Mouse (Mus musculus): ENCODE results near the gene Lmcd1. TPM values are rescaled to one million over a fixed set of nuclear protein-coding genes. Genes with fewer than 3 reads are reported as not detected.

The Lmcd1 gene
- polyA plus RNA-seq, 1 experiment, result 12.6 TPM

GRCm38 (mm10) chr6:112337667-112338066 lies 64.1 kb downstream of the Lmcd1 start:
- DNase-seq (ENCODE audit: extremely low spot score in 1 of 2, low spot score in 1 of 2), result no peak

- no peak for DNase-seq (ENCODE audit: extremely low spot score in 1 of 2, low spot score in 1 of 2)
Observed at GRCm38 (mm10) chr6:112339016-112339415, 65.5 kb downstream of the Lmcd1 start.

DNA sequence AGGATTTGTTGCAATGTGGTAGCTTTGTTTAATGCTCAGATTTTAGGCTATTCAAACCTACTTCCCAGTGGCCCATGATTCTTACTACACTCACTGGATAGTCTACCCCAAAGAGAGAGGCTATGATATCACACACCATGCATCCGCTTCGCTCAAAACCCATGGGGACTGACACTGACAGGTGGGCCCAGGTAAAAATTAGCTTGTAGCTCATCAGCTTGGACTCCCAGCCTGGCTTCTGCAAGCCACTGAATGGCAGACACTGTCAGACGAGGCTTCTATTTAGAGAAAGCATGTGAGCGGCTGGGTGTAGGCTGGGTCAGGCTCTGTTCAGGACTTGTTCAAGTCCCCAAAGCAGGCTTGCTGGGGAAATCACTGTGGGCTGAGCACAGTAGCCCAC lies 76.9 kb downstream of the Lmcd1 start:
- no peak for DNase-seq (ENCODE audit: extremely low spot score in 1 of 2, low spot score in 1 of 2)

DNA sequence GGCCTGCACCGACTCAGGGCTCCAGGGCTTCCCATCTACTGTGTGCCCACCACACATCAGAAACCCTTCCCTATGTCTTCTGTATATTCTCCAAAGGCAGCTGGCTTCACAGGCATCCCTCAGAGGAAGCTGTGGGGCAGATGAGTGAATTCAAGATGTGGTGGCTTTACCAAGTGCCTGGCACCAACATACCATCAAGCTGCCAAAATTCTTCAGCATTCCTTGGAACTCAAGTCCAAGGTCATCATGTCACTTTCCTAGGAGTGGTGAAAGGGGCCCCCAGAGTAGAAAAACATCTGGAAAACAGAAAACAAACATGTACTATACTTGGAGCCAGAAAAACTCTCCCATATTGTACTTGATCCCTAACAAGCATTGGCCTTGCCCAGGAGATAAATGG lies 85.8 kb downstream of the Lmcd1 start:
- DNase-seq (ENCODE audit: extremely low spot score in 1 of 2, low spot score in 1 of 2), result no peak

DNA sequence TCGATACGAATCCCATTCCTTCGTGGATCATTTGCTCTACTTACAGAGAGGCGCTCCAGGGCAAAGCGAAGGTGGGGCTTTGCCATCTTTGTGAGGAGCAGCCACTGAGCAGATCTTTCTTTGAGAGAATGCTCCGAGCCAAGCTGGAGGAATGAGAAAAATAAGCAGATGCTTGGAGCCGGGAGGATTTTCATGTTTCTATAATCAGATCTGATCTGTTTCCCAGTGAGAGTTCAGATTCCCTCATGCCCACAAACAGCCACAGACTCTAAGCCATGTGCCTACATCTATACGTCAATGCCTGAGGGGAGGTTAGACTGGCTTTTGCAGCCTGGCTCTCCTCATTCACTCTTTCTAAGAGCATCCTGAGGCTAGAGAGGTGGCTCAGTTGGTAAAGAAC lies 87.1 kb downstream of the Lmcd1 start:
- peak; percentile 15 to 64 for DNase-seq (ENCODE audit: extremely low spot score in 1 of 2, low spot score in 1 of 2)

DNA sequence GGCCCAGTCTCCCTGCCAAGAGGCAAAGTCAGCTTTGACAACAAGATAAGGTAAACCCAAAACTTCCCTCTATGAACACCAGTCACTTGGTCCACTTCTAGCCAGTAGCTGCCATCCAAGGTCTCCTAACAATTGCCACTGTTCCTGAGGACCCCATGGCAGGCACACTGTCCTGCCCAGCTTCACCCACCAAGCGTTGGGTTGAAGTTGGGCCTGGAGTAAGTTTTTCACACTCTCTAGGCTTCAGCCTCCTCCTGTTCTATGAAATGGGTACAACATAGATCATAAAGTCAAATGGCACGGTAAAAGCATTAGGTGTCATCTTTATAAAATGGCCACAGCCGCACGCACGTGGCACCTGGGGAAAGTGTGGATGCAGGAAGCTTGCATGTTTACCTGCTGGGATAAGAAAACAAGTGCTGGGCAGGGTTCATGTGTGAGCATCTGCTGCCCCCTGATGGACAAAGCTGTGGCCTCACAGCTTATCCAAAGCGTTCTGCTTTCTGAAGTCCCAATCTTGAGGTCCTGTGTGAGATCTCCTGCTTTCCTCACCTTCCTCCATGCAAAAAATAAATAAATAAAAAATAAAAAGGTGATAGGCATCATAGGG lies 88.9 kb downstream of the Lmcd1 start:
- peak; percentile 26 to 84 for DNase-seq (ENCODE audit: extremely low spot score in 1 of 2, low spot score in 1 of 2)

- DNase-seq (ENCODE audit: extremely low spot score in 1 of 2, low spot score in 1 of 2), result peak in 1 of 2 experiments; percentile 86
Observed at GRCm38 (mm10) chr6:112364581-112364980, 91.0 kb downstream of the Lmcd1 start.

DNA sequence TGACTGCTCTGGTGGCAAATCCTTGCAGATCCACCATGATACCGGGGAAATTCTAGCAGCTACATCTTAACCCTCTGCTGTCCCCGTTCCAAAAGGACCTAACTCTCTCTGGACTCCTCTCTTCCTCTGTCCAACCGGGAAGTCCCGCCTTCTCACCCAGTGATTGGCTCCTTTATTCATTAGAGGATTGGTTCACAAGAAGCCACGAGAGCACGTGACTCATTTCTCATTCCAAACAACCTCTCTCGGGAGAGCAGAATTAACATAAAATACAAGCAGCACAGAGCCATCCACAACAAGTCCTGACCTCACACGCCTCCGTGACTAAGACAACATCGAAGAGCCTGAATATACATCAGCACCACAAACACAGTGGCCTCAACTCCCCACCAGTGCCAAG lies 91.7 kb downstream of the Lmcd1 start:
- no peak for DNase-seq (ENCODE audit: extremely low spot score in 1 of 2, low spot score in 1 of 2)

DNA sequence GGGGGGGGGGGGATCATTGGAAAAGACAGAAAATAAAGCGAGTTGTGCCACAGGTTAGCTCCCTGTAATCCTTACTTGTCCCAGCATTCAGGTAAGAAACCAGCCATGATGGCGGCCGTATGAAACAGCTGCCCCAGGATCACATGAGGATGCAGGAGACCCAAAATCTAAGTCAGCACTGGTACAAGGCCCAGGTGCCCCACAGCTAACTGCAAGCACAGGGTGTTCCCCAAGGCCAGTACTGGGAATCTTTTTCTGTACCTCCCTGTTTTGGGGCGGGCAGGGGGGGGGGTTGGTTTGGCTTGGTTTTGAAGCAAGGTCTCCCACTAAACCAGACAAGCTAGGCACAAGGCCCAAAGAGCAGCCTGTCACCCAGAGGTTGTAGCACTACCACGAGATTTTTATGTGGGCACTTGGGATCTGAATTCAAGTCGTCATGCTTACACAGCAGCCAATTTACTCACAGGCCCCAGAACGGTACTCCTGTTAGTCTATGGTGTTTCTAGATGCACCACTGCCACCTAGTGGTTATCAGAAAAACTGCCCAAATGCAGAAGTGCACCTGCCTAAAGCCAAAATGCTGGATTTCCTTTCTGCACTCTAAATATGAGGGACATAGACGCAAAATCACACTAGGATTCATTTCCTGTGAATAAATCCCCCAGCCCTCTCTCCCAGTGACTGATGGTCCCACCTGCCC lies 100.5 kb downstream of the Lmcd1 start:
- DNase-seq (ENCODE audit: extremely low spot score in 1 of 2, low spot score in 1 of 2), result peak in 1 of 2 experiments; percentile 70

DNA sequence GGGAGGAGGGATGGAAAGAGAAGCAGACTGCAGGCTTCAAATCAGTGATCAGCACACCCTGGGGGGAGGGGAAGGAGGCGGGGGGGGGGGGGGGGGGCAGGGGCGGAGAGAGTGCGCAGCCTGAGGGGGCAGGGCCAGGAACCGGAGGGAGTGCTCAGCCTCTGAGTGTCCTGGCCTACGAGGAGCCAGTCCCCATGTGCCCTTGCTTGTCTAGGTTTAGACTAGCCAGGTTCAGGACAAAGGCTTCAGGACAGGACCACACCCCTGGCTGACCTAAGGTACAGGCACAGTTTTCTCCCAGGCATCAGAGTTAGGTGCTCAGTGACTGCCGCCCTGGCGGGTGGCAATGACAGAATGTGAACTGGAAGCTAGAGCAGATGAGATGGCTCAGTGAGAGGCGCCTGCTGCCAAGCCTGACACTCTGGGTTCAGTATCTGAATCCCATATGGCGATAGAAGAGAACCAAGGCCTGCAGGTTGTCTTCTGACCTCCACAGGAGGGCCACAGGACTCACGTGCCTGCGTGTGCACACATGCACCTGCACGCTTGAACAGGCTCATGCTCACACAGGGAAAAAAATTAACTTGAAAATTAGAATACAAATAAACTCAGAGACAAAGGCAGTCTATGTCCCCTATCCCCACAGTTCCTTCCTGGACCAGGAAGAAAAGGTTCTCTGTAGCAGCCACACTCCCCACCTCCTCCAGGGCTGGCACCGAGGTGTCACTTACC lies 102.3 kb downstream of the Lmcd1 start:
- DNase-seq (ENCODE audit: extremely low spot score in 1 of 2, low spot score in 1 of 2), result no peak

DNA sequence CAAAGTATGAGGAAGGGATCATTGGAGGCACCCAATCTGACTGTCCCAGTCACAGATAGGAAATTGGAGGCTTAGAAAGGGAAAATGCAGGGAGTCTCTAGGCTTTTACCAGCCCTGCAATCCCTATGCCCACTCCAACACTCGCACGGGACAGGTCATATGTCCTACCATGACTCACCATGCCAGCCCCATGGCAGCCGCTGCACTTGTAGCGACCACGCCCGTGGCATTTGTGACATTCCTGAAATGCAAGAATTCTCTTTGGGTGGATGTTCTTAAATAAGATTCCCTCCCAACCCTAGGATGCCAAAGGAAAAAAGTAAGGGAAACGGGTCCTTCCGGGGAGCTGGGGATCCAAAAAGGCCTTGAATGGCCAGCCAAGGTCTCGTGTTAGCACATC lies 105.5 kb downstream of the Lmcd1 start:
- no peak for DNase-seq (ENCODE audit: extremely low spot score in 1 of 2, low spot score in 1 of 2)

Other genes starting within 250 kb of the Lmcd1 start
- gene Ssu2, start 114.3 kb downstream of the Lmcd1 start, polyA plus RNA-seq (2012; rRNA removed), result 0.46 and 0.61 TPM in 2 replicates
- 0.12 and 0.25 TPM in 2 replicates for gene Cav3, start 185.7 kb downstream of the Lmcd1 start, polyA plus RNA-seq (2012; rRNA removed)
- gene Oxtr, start 216.2 kb downstream of the Lmcd1 start, polyA plus RNA-seq (2012; rRNA removed), result 4.7 and 8.7 TPM in 2 replicates